In the genomic region with DNA sequence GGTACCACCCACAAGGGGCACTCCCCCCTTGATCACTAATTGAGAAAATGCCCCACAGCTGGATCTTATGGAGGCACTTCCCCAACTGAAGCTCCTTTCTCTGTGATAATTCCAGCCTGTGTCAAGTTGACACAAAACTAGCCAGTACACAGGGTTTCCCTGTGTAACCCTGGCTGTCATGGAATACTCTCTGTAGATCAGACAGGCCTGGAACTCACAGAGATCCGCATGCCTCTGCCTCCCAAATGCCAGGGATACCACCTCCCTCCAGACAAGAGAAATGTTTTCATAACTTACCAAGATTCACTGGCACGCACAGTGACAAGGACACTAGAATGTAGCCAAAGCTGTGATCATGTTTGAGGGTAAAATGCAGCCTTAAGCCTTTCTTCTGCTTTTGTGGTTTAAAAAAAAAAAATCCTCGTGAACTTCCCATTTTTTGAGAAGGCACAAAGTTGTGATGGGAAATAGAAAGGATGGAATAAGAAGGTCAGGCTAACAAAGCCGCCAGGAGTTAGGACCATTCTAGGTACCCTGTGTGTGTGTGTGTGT, we compare ENCODE assay signal across 18 mouse cellular contexts.
DNase-seq lines count a peak whose midpoint lies in the region; ATAC-seq and TF ChIP-seq lines count a peak whose summit lies in the region.
"Had no signal": no experiment of that assay in that cellular context is flagged by ENCODE, and none has a peak within 500 bp of the region (broad histone marks: within the 10 kb centered on the region; RNA-seq: fewer than 3 reads in every experiment).

No protein-coding gene starts in this region.

- ATAC-seq in liver, postnatal 0 days = no peak
- no peak for ATAC-seq in liver, embryonic 12.5 days
- peak; percentile 52 for ATAC-seq in granulocyte monocyte progenitor cell, adult 5-6 weeks (replicated peaks; ENCODE audit: poor library complexity, severe bottlenecking)
- 0 out of 2 replicates have a peak, but pooled peaks have one; percentile 14 for ATAC-seq in neutrophil, adult 5-6 weeks (ENCODE audit: extremely low read depth, insufficient number of reproducible peaks, low FRiP score, poor library complexity, severe bottlenecking)
- ATAC-seq in megakaryocyte-erythroid progenitor cell, adult 5-6 weeks (replicated peaks; ENCODE audit: low FRiP score, low TSS enrichment, poor library complexity, severe bottlenecking) = no peak
- ATAC-seq: forebrain, embryonic 14.5 days had no signal

- no peak overlapping the region for H3K9ac ChIP-seq in liver, postnatal 0 days (replicated peaks)
- no peak overlapping the region for H3K9ac ChIP-seq in liver, embryonic 12.5 days
- H3K9ac ChIP-seq: midbrain, embryonic 12.5 days had no signal

- H3K4me1 ChIP-seq in liver, postnatal 0 days (ENCODE audit: insufficient read depth) = peaks cover 3% of the 10 kb centered on the region; the same call in 1 of the 2 replicates
- H3K4me1 ChIP-seq in liver, embryonic 12.5 days = 0 out of 2 replicates have a peak, but pooled peaks cover 6% of the 10 kb centered on the region

- WGBS in liver, postnatal 0 days (ENCODE audit: insufficient replicate concordance) = 40% methylated on average over 4 of the region's 4 CpGs
- WGBS in liver, embryonic 12.5 days (ENCODE audit: insufficient replicate concordance) = 27% methylated on average over 4 of the region's 4 CpGs

- H3K27me3 ChIP-seq in liver, postnatal 0 days (ENCODE audit: insufficient read depth, low read length) = peaks cover 9% of the 10 kb centered on the region; the same call in 1 of the 2 replicates
- H3K27me3 ChIP-seq in liver, embryonic 12.5 days (replicated peaks) = 0 out of 2 replicates have a peak, but pooled peaks cover 12% of the 10 kb centered on the region

- H3K36me3 ChIP-seq in liver, postnatal 0 days (replicated peaks; ENCODE audit: insufficient read depth, low read length) = no peaks in the 10 kb centered on the region
- H3K36me3 ChIP-seq in liver, embryonic 12.5 days = no peaks in the 10 kb centered on the region
- H3K36me3 ChIP-seq: hindbrain, embryonic 10.5 days; midbrain, embryonic 12.5 days had no signal

- H3K27ac ChIP-seq in liver, postnatal 0 days (ENCODE audit: low read depth) = 0 out of 2 replicates have a peak overlapping the region, but pooled peaks have one; percentile 29
- no peak overlapping the region for H3K27ac ChIP-seq in liver, embryonic 12.5 days

- H3K9me3 ChIP-seq in liver, postnatal 0 days (ENCODE audit: low read length) = no peaks in the 10 kb centered on the region
- H3K9me3 ChIP-seq in liver, embryonic 12.5 days (replicated peaks) = no peaks in the 10 kb centered on the region
- H3K9me3 ChIP-seq: hindbrain, embryonic 10.5 days; midbrain, embryonic 12.5 days had no signal

- no peak overlapping the region for H3K4me3 ChIP-seq in liver, postnatal 0 days (ENCODE audit: low read depth, low read length)
- H3K4me3 ChIP-seq in liver, embryonic 12.5 days = no peak overlapping the region
- H3K4me3 ChIP-seq: hindbrain, embryonic 10.5 days; midbrain, embryonic 12.5 days had no signal

- TF ChIP-seq EP300 in liver, postnatal 0 days (IDR thresholded peaks at IDR 0.05; ENCODE audit: low read depth) = no peak

- TF ChIP-seq CTCF in liver, postnatal 0 days (IDR thresholded peaks at IDR 0.05; ENCODE audit: low read depth) = no peak

- peak; percentile 85 for DNase-seq in heart, adult 11 months
- DNase-seq in heart, adult 8-10 months (ENCODE audit: low spot score) = no peak
- DNase-seq in liver, postnatal 0 days = no peak
- DNase-seq in left cerebral cortex, adult 9 months (ENCODE audit: low spot score in 2 of 2) = no peak
- DNase-seq: adrenal gland, postnatal 14 days; B cell, adult 2 months; embryo, embryonic 11 days; kidney, adult 2 months; kidney, postnatal 4 days; lung, postnatal 14 days; right cerebral cortex, adult 18-20 months had no signal

- H3K4me2 ChIP-seq in liver, postnatal 0 days (ENCODE audit: low read depth, low read length) = no peak overlapping the region
- H3K4me2 ChIP-seq in liver, embryonic 12.5 days = no peak overlapping the region
- H3K4me2 ChIP-seq: midbrain, embryonic 12.5 days had no signal

Comparison
In these comparisons a context has a peak if more than half of its experiments do, and no peak if none do; other contexts are left out.
1. ATAC-seq: peak in granulocyte monocyte progenitor cell, adult 5-6 weeks (single experiment) and neutrophil, adult 5-6 weeks (single experiment); none in liver, postnatal 0 days (single experiment), liver, embryonic 12.5 days (single experiment) and megakaryocyte-erythroid progenitor cell, adult 5-6 weeks (single experiment).